Mouse (Mus musculus) embryonic facial prominence, embryonic 11.5 days (tissue): ENCODE results near the gene Acox2. TPM values are rescaled to one million over a fixed set of nuclear protein-coding genes. Genes with fewer than 3 reads are reported as not detected.

ENCODE experiments used
- ATAC-seq: fragments of 200-750 bp; cut with Nextera tagmentation; replicated peaks from 2 replicates; pipeline ENCODE4 v1.8.0; 2017; ENCODE audit warnings: low read depth; ENCODE audit not compliant: insufficient number of reproducible peaks, low FRiP score, low TSS enrichment
- DNase-seq: peaks from one replicate; pipeline ENCODE4 v3.0.0-alpha.2; 2015; ENCODE audit warnings: low spot score
- H3K27ac ChIP-seq: fragments of 300-500 bp; sonication (generic); replicated peaks from 2 replicates; pipeline ENCODE4 v1.5.1; 2014; ENCODE audit warnings: mild to moderate bottlenecking, low read depth, low read length, control low read depth
- H3K27me3 ChIP-seq: fragments of 300-500 bp; sonication (generic); 2 replicates; pipeline ENCODE4 v1.6.1; 2014; ENCODE audit warnings: mild to moderate bottlenecking, low read length, moderate library complexity, mixed read lengths; ENCODE audit not compliant: control insufficient read depth, insufficient read depth
- H3K36me3 ChIP-seq: fragments of 300-500 bp; sonication (generic); replicated peaks from 2 replicates; pipeline ENCODE4 v1.6.1; 2014; ENCODE audit warnings: low read depth, mild to moderate bottlenecking, low read length, moderate library complexity, mixed read lengths; ENCODE audit not compliant: control insufficient read depth, insufficient read depth
- H3K4me1 ChIP-seq: fragments of 300-500 bp; sonication (generic); 2 replicates; pipeline ENCODE4 v1.6.1; 2014; ENCODE audit warnings: low read length, mixed read lengths; ENCODE audit not compliant: control insufficient read depth, insufficient read depth
- H3K4me2 ChIP-seq: fragments of 300-500 bp; sonication (generic); 2 replicates; pipeline ENCODE4 v1.6.1; 2014; ENCODE audit warnings: low read depth, mild to moderate bottlenecking, control low read depth, low read length, moderate library complexity
- H3K4me3 ChIP-seq: fragments of 300-500 bp; sonication (generic); 2 replicates; pipeline ENCODE4 v1.5.1; 2014; ENCODE audit warnings: low read depth, low read length, control low read depth
- H3K9ac ChIP-seq: fragments of 300-500 bp; sonication (generic); replicated peaks from 2 replicates; pipeline ENCODE4 v1.6.1; 2014; ENCODE audit warnings: mild to moderate bottlenecking, control low read depth, low read length
- H3K9me3 ChIP-seq: fragments of 300-500 bp; sonication (generic); replicated peaks from 2 replicates; pipeline ENCODE4 v1.6.1; 2016; ENCODE audit warnings: mild to moderate bottlenecking, low read length, inconsistent platforms, mixed read lengths; ENCODE audit not compliant: control insufficient read depth
- WGBS: fragments of 180-500 bp; shearing (Covaris S2); extraction: QIAGEN DNeasy Blood & Tissue Kit; methylation state at CpG from one replicate; pipeline ENCODE4 v1.1.7; 2014; 5-methylcytosine and 5-hydroxymethylcytosine counted together
- polyA plus RNA-seq: library from polyadenylated mRNA; unstranded; fragments of >200 nt; fragmentation: Nextera tagmentation; extraction: Ambion mirVana; gene quantifications from 2 replicates; pipeline ENCODE4 v1.2.1, GENCODE M21; 2014

The Acox2 gene
- polyA plus RNA-seq, 1 experiment from 2014 or later = not detected

GRCm38 (mm10) chr14:8229367-8230019, 29.7 kb downstream of the Acox2 start:
- no peaks in the 10 kb centered on the region for H3K4me1 ChIP-seq
- ATAC-seq = no peak
- H3K4me2 ChIP-seq = no peak overlapping the region
- no peak overlapping the region for H3K9ac ChIP-seq
- no peak overlapping the region for H3K27ac ChIP-seq
- no peaks in the 10 kb centered on the region for H3K9me3 ChIP-seq
- DNase-seq = no peak
- H3K36me3 ChIP-seq = no peaks in the 10 kb centered on the region
- 83% methylated on average over 9 of the region's 9 CpGs for WGBS
- H3K4me3 ChIP-seq = no peak overlapping the region
- no peaks in the 10 kb centered on the region for H3K27me3 ChIP-seq

GRCm38 (mm10) chr14:8224805-8225204, 34.3 kb downstream of the Acox2 start:
- Histone ChIP-seq H3K36me3 (no peaks in the 10 kb centered on the region), H3K27me3 (no peaks in the 10 kb centered on the region), H3K4me3 (no peak overlapping the region), H3K4me2 (no peak overlapping the region), H3K27ac (no peak overlapping the region), H3K4me1 (no peaks in the 10 kb centered on the region), H3K9me3 (no peaks in the 10 kb centered on the region), H3K9ac (no peak overlapping the region)
- ATAC-seq (no peak), DNase-seq (no peak)
- 80% methylated on average over 2 of the region's 2 CpGs for WGBS

- ATAC-seq = no peak
- Histone ChIP-seq H3K36me3 (no peaks in the 10 kb centered on the region), H3K9me3 (no peaks in the 10 kb centered on the region), H3K4me3 (no peak overlapping the region), H3K4me1 (no peaks in the 10 kb centered on the region), H3K9ac (no peak overlapping the region), H3K27me3 (no peaks in the 10 kb centered on the region), H3K4me2 (no peak overlapping the region), H3K27ac (no peak overlapping the region)
- DNase-seq = no peak
- WGBS = 88% methylated on average over 10 of the region's 10 CpGs
These were observed 35.5 kb downstream of the Acox2 start for GRCm38 (mm10) chr14:8223506-8224293.

- Histone ChIP-seq H3K27me3 (no peaks in the 10 kb centered on the region), H3K36me3 (no peaks in the 10 kb centered on the region), H3K9ac (no peak overlapping the region), H3K9me3 (no peaks in the 10 kb centered on the region), H3K4me1 (peaks cover 4% of the 10 kb centered on the region; the same call in 1 of the 2 replicates), H3K4me3 (no peak overlapping the region), H3K27ac (no peak overlapping the region), H3K4me2 (no peak overlapping the region)
- no peak for DNase-seq
- ATAC-seq = no peak
- WGBS = 94% methylated on average over 16 of the region's 16 CpGs
These were observed 36.6 kb downstream of the Acox2 start for GRCm38 (mm10) chr14:8222561-8222960.

GRCm38 (mm10) chr14:8220912-8221311, 38.2 kb downstream of the Acox2 start:
- no peak for ATAC-seq
- Histone ChIP-seq H3K4me3 (no peak overlapping the region), H3K27me3 (no peaks in the 10 kb centered on the region), H3K36me3 (no peaks in the 10 kb centered on the region), H3K4me2 (no peak overlapping the region), H3K9me3 (no peaks in the 10 kb centered on the region), H3K9ac (no peak overlapping the region), H3K4me1 (peaks cover 4% of the 10 kb centered on the region; the same call in 1 of the 2 replicates), H3K27ac (no peak overlapping the region)
- 93% methylated on average over 2 of the region's 2 CpGs for WGBS
- DNase-seq = no peak

GRCm38 (mm10) chr14:8220306-8220705, 38.8 kb downstream of the Acox2 start:
- no peak for ATAC-seq
- 62% methylated on average over 7 of the region's 7 CpGs for WGBS
- H3K4me2 ChIP-seq = no peak overlapping the region

GRCm38 (mm10) chr14:8219876-8220275, 39.3 kb downstream of the Acox2 start:
- DNase-seq (no peak), ATAC-seq (no peak)
- Histone ChIP-seq H3K27ac (no peak overlapping the region), H3K9me3 (no peaks in the 10 kb centered on the region), H3K36me3 (no peaks in the 10 kb centered on the region), H3K4me2 (no peak overlapping the region), H3K4me3 (no peak overlapping the region), H3K9ac (no peak overlapping the region), H3K4me1 (peaks cover 4% of the 10 kb centered on the region; the same call in 1 of the 2 replicates), H3K27me3 (no peaks in the 10 kb centered on the region)
- WGBS = 54% methylated on average over 11 of the region's 11 CpGs

More at GRCm38 (mm10) chr14:8220306-8220705, 38.8 kb downstream of the Acox2 start:
- DNase-seq = peak; percentile 16
- no peaks in the 10 kb centered on the region for H3K27me3 ChIP-seq
- no peak overlapping the region for H3K4me3 ChIP-seq
- H3K4me1 ChIP-seq = peaks cover 4% of the 10 kb centered on the region; the same call in 1 of the 2 replicates
- H3K36me3 ChIP-seq = no peaks in the 10 kb centered on the region
- H3K27ac ChIP-seq = no peak overlapping the region
- H3K9ac ChIP-seq = no peak overlapping the region
- H3K9me3 ChIP-seq = no peaks in the 10 kb centered on the region
